Mouse (Mus musculus) small intestine, adult 2 months (tissue): ENCODE measurements at regions not wholly inside any gene's neighbourhood (a gene's known extent, or its start where the extent isn't known, plus 50 kb on each side); places are given as distances from the start of the nearest gene placed in this dataset.

Source experiments
- CTCF ChIP-seq: fragments of 200-500 bp; IDR thresholded peaks from 2 replicates; pipeline ENCODE4 v1.5.1; 2012; ENCODE audit warnings: low read depth, mild to moderate bottlenecking, control low read depth, inconsistent platforms, low read length, moderate library complexity, mixed read lengths; ENCODE audit not compliant: insufficient replicate concordance, insufficient read length; ENCODE audit errors: extremely low read depth
- POLR2A ChIP-seq: fragments of 200-500 bp; IDR thresholded peaks from 2 replicates; pipeline ENCODE4 v1.6.1; 2012; ENCODE audit warnings: low read depth, mild to moderate bottlenecking, control low read depth, inconsistent platforms, low read length, moderate library complexity

GRCm38 (mm10) chr8:90535515-90536156 lies 187.5 kb upstream of the Tox3 start:
- TF ChIP-seq POLR2A: no peak
- no peak for TF ChIP-seq CTCF
